Mouse (Mus musculus): Measurements from ENCODE around the gene Ccdc9b. TPM values are rescaled to one million over a fixed set of nuclear protein-coding genes. Genes with fewer than 3 reads are reported as not detected.

The Ccdc9b gene
- total RNA-seq (2023): not detected

DNA sequence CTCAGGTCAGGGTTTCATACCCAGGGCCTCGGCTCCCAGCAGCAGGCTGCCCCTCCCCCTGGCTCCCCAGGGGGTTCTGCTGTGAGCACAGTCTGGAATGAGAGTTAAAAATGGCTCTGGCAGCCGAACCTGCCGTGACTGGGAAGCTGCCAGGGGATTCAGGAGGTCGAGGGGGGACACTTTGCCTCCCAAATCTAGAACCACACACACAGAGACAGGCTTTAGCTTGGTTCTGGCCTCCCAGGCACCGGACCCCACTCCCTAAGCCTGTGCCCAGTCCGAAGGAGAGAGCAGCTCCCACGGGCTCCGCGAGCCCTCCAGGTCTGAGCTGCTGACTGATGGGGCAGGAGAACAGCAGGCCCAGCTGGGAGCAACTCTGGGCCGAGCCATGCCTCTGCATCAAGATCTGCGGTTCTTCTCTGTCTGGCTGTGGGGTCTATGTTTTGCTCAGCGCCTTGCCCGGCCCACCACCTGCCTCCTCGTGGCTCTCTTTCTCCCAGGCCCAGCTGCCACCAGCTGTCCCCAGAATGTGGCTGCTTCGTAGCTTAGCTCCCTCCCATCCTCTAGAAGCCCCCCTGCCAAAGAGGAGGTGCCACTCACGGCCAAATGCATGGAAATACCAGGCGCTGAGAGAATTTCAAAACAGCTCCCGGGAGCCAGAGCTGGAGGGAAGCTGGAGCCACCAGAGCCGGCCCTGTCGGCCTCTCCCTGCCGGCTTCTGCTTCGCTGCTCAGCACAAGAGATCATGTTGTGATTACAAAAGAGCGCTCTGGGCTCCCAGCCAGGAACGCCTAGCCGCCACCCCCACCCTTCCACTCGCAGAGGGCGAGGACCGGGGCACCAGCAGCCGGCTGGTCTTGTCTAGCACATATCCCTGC, at the start of gene Ccdc9b:
TSS of gene Ccdc9b (minus strand) at position 756 of the 878 bp plus-strand sequence.

DNA sequence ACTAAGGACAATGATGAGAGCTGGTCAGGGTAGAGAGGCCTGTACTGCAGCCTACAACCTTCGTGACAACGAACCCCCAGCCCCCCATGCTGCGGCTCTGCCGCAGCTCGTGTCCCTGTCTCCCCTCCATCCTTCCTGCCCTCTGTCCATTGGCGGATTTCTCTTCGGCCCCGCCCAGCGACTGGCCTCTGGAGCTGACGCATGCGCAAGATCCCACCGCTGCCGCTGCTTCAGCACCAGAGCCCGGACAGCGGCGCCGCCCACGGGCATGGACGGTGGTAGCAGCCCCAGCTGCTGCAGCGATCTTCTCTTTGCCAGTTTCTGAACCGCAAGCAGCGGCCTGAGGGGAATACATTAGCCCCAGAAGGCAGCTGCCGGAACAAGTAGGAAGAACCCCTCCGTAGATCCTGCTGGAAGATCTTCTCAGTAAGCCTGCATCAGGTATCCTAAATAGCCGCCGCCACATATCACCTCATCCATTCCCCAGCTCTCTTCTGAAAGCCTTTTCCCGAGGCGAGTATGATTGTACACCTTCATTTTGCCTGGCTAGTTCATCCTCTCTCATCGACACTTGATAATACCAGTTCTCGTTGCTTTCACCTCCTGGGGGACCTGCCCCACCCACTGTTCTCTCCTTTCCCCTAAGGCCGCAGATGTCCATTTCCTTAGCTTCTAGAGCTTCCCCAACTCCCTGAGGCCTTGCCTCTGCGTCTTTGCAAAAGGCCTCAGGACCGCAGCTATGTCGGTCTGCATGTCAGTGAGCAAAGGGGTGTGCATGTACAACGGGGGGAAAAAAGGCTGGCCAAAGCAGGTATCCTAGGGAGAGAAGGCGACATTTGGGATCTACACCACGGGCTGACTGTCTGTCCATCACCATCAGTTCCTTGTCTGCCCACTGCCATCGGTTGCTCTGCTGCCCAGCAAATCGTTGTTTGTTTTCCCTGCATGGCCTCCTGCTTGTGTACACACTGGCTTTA, 17.3 kb upstream of the Ccdc9b start, which contains the start of gene Disp2:
TSS of gene Disp2 (plus strand) at position 216 of the 977 bp plus-strand sequence.

DNA sequence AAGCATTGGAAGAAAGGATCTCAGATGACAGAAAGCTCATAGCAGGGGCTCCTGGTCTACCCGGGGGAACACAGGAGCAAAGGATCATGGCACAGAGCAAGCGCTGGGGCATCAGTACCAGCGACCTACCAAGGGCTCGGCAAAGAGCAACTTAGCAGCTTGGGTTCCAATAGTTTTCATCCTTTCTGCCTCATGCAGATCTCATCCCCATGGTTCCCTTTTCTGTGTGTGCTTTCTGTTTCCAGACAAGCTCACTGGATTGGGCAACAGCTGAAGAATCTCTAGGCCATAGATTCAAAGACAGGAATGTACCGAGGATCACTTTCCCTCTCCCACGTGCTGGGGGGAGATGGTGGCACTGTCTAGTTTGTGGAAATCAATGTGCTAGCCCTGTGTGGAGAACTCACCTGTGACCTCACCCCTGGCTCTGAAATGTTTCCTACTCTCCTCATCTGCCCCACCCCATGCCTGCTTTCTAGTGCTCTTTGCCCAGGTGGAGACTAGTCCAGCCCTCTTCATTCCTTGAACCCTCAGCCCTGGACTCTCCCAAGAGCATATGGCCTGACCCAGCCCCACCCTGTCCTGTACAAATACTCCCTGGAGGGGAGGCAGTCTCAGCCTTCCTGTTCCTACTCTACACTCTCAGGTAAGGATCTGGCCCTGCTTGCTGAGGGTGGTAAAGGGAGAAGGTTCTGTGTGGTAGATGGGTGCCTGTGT, 9.9 kb upstream of the Ccdc9b start, which contains the start of gene Phgr1:
TSS of gene Phgr1 (plus strand) at position 612 of the 717 bp plus-strand sequence.

GRCm38 (mm10) chr2:118745232-118745884, 17.1 kb downstream of the Ccdc9b start, which contains the start of gene Inafm2:
Gene Inafm2 (plus strand): TSS chr2:118745758.

GRCm38 (mm10) chr2:118728337-118728736, 34.1 kb downstream of the Ccdc9b start, which contains the start of gene Plcb2:
Gene Plcb2 (minus strand): TSS chr2:118728438.

Other genes with a start within 250 kb of the Ccdc9b start
- 10 to 100 TPM; 79.6 to 86.7 TPM for gene Bmf, start 213.0 kb downstream of the Ccdc9b start, total RNA-seq (2023)
- gene Bub1b, start 164.4 kb downstream of the Ccdc9b start, total RNA-seq (2023): 1 to 10 TPM; 3.6 to 5.7 TPM
- gene Pak6, start 99.4 kb downstream of the Ccdc9b start, total RNA-seq (2023): 1 to 10 TPM in 1 of 2 experiments, not detected in 1; 3.3 TPM
- under 1 TPM; 0.47 to 0.96 TPM for gene Ankrd63, start 58.7 kb downstream of the Ccdc9b start, total RNA-seq (2023)
- gene Plcb2, start 34.2 kb downstream of the Ccdc9b start, total RNA-seq (2023): 100 to 1,000 TPM; 109 to 137 TPM
- 10 to 100 TPM; 23.3 TPM for gene Inafm2, start 16.9 kb downstream of the Ccdc9b start, total RNA-seq (2023)
- gene Phgr1, start 10.1 kb upstream of the Ccdc9b start, total RNA-seq (2023): not detected
- gene Disp2, start 17.1 kb upstream of the Ccdc9b start, total RNA-seq (2023): not detected
- 10 to 100 TPM in 1 of 2 experiments, 1 to 10 TPM in 1; 7.4 to 10.0 TPM for gene Knstrn, start 51.3 kb upstream of the Ccdc9b start, total RNA-seq (2023)
- 10 to 100 TPM; 84.9 to 99.0 TPM for gene Ivd, start 99.3 kb upstream of the Ccdc9b start, total RNA-seq (2023)
- 10 to 100 TPM; 58.6 to 62.4 TPM for gene Bahd1, start 137.7 kb upstream of the Ccdc9b start, total RNA-seq (2023)
- 1 to 10 TPM; 4.6 to 7.1 TPM for gene Chst14, start 163.8 kb upstream of the Ccdc9b start, total RNA-seq (2023)

Data from B cell, adult 67 days (primary cell).